Mouse (Mus musculus) mouse trophoblast stem cell (cell line): Measurements from ENCODE around the gene Carns1.
"Not testable (repeated sequence)": the region's sequence is repeated elsewhere in the genome, so short reads cannot be mapped to it uniquely, and the experiment has no call there.

Experiments used
- in situ Hi-C, 2 experiments: fragments of 300-500 bp; cut with MseI, MboI; formaldehyde crosslinking; loops; 2 replicates in 1 of 2; 3 replicates in 1 of 2; pipeline ENCODE4 v1.15.1; 2025

The Carns1 gene

DNA sequence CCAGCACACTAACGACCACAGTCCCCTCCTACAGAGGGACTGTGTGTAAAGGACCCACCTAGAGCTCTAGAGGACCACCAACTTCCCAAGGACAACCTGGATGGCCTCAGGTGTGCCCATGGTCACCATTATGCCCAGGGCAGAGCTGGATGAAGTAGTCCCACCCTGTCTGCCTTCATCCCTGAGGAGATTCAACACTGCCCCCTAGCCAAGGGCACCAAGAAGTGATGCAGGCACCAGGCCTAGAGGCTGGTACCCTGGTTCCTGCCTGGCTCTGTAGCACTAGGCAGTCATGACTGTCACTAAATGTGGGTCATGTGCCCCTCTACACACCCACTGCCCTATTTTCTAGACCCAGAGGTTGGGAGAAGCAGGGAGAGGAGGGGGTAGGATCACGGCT, 43.5 kb downstream of the Carns1 start:
- in situ Hi-C loops, result no loop called here

DNA sequence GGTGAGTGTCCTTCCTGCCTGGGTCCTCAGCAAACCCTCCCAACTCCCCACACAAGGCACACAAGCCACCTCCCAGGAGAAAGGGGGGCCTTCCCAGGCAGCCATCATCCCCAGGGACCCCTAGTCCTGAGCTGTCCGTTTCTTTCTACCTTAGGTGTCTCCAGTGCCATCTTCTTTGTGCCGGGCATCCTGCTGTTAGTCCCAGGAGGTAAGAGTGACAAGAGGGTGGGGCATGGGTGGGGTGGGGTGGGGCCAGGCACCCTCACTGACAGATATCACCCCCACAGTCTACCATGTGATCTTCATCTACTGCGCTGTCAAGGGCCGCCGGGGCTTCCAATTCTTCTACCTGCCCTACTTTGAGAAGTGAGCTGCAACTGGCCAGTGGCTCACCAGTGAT, 44.2 kb downstream of the Carns1 start:
- in situ Hi-C loops, result no loop called here

DNA sequence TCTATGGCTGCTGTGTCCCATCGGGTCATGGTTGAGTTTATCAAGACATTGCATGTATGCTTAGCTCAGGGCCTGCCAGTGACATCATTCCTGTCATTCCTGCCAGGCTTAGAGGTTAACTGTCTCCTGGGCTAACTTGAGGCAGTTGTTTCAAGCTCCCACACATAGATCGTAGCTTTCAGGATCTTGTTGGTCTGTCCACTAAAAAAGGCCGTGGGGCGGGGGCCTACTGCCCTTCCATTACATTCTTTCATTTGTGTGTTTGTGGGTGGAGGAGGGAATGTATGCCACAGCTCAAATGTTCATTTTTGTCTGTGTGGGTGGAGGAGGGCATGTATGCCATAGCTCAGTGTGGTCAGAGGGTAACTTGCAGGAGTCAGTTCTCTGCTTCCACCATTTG, 45.2 kb downstream of the Carns1 start:
- in situ Hi-C loops, result no loop called here

DNA sequence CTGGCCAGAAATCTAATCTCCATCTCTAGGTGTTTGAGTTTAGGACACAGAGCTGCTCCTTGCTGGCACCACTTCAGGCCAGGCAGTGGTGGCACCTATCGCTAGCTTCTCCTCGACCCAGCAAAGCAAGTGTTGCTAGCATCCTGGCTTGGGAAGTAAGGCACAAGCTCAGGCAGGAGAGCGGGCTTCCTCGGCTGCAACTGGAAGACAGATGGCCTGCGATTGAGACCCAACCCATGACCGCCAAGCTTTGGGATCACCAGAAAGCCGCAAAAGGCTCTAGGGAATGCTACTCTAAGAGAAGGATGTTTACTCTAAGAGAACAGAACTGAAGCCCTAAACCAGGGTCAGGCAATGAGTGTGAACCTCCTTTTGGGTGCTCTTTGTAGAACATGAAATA, 45.8 kb downstream of the Carns1 start:
- in situ Hi-C loops, result no loop called here

DNA sequence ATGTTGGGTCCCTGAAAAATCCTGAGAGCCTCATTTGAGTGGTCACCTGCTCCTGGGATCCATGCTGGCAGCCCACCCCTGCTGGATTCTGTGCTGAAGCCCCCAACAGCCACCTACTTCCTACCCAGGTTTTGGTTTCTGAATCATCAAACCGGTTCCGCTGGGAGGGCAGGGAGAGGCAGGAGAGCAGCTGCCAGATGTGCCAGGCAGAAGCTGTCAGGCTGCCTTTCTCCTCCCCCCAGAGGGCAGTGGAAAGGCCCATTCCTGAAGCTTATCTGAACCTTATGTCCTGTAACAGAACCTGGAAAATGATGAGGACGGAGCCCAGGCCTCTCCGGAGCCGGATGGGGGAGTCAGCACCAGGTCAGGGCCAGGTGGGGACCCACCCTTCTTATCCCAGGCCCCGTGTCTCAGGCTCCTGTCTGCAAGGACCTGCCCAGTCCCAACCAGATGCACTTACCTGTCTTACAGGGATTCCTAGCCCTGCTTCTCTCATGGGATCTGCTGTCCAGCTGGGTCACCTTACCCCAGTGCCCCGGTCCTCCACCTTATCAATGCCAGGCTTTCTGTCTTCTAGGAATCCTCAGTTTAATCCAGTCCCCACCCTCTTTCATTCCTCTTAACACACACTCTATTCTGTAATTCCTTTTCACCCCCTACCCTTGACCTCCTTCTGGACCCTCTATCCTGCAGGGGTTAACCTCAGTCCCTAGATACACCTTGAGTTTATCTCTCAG, 48.4 kb downstream of the Carns1 start:
- in situ Hi-C loops, result no loop called here

DNA sequence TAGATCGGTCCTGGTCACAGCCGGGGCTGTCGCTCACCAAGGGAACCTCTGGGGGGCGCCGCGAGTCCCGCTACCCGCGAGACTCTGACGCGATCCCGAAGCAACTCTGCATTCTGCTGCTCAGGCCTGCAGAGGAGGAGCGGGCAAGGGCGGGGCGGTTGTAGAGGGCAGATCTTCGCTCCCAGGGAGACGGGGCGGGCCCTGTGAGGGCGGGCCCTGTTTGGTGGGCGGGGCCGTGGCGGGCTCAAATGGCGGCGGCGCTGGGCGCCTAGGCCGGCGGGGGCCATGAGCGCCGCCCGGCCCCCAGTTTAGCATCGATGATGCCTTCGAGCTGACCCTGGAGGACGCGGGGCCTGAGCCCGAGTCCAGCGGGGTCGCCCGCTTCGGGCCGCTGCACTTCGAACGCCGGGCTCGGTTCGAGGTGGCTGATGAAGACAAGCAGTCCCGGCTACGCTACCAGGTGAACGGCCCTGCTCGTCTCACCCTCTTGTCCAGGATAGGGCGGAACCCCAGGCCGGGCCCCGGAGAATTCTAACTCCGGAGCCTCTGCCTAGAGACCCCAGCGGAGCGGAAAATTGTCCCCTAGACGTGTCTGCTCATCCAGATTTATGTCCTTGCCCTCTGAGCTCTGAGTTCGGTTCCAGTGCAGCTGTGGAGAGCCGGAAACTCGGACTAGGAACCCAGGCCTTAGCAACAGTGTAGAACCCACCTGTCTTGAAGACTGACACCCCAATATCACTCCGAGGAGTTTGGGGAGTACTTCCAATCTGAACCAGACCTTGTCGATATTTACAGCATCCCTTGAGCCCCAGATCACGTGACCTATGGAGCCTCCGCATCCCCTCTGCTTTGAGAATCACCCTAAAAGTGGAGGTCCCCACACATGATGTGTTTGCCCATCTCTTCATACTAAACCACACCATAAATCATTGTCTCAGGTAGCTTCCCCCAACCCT, 49.3 kb downstream of the Carns1 start, which contains the start of gene Aip:
Gene Aip (minus strand): TSS at position 118 of the 956 bp plus-strand sequence.
- in situ Hi-C loops, result no loop called here

DNA sequence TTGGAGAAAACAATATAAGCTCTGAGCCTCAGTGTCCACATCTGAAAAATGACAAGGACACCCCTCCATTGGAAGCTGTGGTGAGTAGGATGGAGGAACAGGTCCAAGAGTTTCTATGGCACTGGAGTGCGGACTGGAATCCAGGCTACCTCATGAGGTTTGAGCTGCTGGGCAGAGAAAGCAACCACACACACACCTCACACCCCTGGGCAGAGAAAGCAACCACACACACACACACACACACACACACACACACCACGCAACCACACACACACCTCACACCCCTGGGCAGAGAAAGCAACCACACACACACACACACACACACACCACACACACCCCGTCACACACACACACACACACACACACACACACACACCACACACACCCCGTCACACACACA, 50.0 kb downstream of the Carns1 start:
- in situ Hi-C loops, result not testable (repeated sequence)

DNA sequence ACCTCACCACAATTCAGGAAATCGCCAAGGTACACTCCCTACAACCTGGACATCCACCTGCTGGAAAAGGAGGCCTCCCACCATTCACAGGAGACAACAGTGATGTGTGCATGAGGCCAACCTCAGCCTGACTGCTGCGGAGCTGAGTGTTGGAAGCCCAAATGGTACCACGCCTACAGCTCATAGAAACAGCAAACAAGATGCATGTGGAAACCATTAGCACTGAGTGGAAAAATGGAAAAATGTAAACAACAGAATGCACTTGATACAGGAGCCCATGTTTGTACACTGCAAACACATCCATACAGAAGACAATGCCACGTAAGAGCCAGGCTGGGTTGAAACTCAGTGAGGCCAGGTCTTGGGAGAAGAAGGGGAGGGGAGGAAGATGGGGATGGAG, 50.8 kb downstream of the Carns1 start:
- in situ Hi-C loops, result no loop called here

DNA sequence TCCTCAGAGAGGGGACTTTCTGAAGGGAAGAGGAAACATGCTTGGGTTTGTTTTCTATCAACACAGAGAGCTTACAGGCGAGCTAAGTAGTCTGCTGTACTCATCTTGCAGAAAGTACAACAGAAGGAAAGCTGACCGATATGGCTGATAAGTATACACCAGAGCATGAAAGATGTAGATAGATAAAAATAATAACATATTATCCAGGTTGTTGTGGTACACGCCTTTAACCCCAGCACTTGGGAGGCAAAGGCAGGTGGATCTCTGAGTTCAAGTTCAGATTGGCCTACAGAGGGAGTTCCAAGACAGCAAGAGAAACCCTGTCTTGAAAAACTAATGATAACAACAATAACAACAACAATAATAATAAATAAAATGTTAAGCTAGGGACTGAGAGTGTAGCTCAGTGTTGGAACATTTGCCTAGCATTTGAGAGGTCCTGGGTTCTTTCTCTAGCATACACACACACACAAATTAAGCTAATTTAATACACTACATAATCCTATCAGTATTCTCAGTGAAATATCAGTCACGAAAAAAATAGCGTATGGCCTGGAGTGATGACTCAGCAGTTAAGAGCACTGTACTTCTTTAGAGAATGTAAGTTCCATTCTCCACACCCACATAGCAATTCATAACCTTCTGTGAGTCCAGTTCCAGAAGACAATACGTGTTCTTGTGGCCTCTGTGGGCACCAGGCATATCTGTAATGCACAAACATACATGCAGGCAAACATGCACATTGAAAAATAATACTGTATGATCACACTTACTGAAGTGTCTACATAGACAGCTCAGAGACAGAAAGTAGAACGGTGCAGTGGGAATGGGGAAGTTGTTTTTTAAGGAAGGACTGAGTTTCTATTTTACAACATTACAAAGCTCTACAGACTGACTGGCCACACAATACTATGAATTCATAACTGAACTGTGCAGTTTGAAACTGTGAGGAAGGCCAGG, 52.6 kb downstream of the Carns1 start:
- in situ Hi-C loops, result no loop called here

DNA sequence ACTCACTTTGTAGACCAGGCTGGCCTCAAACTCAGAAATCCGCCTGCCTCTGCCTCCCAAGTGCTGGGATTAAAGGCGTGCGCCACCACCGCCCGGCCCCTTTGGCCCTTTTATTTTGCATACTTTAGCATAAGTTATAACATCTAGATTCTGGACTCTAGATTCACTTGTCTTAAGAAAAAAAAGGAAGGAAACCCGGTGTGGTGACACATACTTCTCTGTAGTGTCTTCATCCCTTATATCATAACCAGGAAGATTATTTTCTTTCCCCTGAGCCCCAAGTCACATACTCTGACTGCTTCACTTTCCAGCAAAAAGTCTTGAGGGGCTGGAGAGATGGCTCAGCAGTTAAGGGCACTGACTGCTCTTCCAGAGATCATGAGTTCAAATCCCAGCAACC, 53.4 kb downstream of the Carns1 start:
- in situ Hi-C loops, result not testable (repeated sequence)

DNA sequence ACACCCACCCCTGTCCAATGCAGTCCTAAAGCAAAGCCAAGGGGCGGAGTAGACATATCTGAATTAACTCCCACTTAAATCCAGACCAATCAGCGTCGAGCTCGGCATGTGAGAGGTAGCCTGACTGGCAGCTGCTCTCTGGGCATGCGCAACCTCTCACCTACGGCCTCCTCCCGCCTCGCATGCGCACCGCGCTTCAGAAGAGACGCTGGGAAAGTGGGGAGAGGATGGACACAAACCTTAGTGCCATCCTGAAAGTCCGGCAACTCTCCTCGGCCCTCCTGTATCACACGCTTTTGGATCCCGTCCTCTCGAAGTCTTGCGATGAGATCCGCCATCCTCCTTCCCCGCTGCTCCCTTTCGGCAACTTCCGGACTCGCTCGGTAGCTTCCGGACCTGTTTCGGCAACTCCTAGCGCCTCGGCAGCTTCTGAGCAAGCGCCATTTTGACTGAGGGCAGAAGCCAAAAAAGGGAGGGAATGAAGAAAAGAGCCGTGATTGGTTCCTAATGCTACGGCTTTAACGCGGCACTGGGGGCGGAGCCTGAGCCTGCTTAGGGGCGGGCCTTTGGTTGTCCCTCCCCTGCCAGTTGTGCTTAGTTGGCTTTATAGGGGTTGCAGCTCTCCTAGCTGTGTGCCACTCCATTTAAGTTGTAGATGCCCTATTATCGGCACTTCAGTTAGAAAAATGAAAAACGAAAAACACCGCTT, 54.0 kb downstream of the Carns1 start:
- in situ Hi-C loops, result no loop called here

DNA sequence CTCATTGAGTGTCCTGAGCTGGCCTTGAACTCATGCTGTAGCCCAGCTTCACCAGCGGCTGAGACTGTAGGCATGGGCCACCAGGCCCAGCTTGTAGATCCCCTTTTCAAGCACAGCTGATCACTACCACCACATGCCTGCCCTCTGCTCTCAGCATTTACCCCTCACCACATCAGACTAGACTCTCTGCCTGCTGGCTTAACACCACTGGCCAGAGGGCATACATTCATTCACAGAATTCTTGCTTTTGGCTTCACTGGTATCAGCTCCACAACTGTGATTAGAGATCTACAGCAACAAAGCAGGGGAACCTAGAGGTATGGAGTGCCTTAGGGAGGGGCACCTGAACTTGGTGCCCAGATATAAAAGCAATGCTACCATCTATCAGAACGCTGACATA, 54.8 kb downstream of the Carns1 start:
- in situ Hi-C loops, result no loop called here

DNA sequence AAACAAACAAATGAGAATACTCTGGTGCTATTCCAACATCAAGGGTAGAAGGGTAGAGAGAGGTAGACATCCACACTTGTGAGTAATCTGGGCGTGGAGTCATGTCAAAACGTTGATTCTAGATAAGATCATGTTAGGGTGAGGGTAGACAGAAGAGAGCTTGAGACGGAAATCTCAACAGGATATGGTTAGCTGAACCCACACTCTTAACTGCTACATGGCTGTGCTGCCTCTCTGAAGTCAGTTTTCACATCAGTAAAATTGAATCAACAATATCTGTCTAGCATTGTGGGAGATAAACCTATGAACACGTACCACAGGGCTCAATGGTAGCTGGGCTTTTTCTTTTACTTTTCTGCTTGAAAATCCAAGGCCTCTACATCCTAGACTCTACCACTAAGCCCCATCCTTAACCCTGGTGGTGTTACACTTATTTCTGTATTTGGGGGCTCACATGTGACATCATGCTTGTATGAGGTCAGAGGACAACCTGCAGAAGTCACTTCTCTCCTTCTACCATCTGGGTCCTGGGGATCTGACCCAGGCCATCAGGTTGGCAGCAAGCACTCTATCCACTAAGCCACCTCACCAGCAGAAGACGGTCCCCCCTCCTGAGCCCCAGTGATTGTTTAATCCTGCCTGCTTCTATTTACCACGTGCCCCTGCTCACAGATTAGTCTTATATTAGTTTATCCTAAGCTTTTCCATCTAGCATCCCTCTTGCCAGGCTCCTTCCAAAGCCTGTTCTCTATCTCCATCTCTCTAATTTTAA, 55.4 kb downstream of the Carns1 start:
- in situ Hi-C loops, result no loop called here

DNA sequence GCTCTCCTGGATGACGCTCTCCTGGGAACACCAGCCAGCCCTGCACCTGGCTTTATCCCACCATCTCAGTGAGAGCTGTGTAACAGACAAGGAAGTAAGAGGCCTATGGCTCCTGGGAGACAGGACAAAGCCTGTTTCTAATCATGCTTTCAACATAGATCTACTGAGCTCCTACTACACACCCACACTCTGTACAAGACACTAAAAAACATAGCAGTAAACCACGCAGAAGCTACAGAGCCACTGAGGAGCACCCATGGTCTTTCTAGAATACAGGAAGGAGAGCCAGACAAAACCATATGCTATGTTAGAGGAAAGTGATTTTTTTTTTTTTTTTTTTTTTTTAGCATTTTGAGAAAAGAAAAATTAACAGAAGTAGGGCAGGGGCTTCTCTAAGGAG, 56.9 kb downstream of the Carns1 start:
- in situ Hi-C loops, result no loop called here

DNA sequence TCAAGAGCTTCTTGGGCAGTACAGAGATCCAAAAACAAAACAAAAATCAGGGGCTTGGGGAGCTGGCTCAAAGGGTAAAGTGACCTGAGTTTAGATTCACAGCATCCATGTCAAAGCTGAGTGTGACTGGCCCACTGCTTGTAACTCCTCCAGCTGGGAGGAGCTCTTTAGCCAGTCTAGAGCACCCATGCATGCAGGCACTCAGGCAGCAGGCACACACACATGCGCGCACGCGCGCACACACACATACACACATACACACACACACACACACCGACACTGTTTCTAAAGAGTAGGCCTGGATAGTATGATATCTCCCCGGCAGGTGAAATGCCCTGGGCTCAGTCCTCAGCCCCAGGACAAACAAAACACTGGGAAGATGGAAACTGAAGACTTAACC, 58.3 kb downstream of the Carns1 start:
- in situ Hi-C loops, result no loop called here

DNA sequence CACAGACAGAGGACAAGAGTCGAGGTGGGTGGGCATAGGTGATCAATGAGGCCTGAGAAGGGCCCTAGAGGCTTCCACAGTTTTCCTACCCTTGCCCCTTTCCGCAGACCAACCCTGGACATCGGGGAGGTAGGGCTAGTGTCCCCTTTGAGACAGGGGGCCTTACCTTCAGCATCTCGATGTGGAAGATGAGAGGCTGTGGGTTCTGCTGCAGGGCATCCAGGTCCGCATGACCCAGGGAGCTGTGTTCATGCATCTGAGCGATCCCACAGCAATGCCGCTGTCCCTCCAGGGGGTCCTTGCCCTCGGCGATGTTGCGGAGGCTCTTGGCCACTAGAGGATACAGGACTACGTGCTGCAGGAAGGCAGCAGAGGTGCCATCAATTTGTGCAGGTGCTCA, 59.5 kb downstream of the Carns1 start:
- in situ Hi-C loops, result no loop called here

DNA sequence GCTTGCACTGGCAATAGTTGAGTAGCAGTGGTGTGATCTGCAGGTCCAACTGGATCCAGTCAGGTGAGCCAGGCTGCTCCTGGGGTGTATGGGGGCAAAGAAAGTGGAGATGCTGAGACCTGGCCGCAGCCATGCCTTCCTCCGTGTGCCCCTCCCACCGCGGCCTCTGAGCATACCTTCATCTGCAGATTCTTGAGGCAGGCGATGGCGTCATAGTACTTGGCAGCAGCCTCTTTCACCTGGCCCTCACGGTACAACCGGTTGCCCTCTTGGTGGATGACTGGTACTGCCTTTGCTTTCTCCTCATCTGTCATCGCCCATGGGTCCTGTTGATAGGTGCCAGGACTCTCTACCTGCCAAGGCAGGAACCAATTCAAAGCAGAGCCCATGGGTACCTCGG, 60.1 kb downstream of the Carns1 start:
- in situ Hi-C loops, result no loop called here

DNA sequence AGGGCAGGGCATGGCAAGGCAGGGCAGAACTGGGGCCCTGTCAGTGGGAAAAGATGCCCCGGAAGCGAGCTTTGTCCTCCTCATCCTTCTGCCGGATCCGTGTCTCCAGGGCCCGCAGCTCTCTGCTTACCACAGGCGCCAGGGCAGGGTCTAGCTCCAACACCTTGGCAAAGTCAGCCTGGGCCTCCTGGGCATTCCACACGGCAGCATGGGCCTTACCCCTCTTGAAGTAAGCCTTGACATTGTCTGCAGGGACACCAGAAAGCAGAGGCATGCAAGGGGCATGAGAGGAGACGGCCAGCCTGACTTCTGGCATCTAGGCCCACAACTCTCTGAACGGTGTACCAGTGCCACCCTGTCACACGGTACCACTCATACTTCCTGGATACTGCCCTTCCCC, 60.7 kb downstream of the Carns1 start:
- in situ Hi-C loops, result no loop called here
